Mouse (Mus musculus) embryo, embryonic 10 days (tissue): ENCODE data around the gene Rtl3.

ENCODE experiments used
- DNase-seq: peaks from one replicate; pipeline ENCODE4 v3.0.0-alpha.2; 2015; ENCODE audit warnings: low spot score

Gene Rtl3

GRCm38 (mm10) chrX:106840409-106840808, at the start of gene Rtl3:
TSS of gene Rtl3 (minus strand) at chrX:106840644.
- no peak for DNase-seq

GRCm38 (mm10) chrX:106872315-106872714, 31.9 kb upstream of the Rtl3 start:
- no peak for DNase-seq

GRCm38 (mm10) chrX:106871894-106872293, 31.4 kb upstream of the Rtl3 start:
- DNase-seq, result peak; percentile 6

- no peak for DNase-seq
Observed at GRCm38 (mm10) chrX:106871426-106871825, 31.0 kb upstream of the Rtl3 start.

GRCm38 (mm10) chrX:106853523-106854300, 13.3 kb upstream of the Rtl3 start:
- no peak for DNase-seq

- DNase-seq, result peak; percentile 3
Observed at GRCm38 (mm10) chrX:106839591-106839990, 853 bp downstream of the Rtl3 start.

- DNase-seq, result no peak
Observed at GRCm38 (mm10) chrX:106830494-106830893, 9.9 kb downstream of the Rtl3 start.

GRCm38 (mm10) chrX:106809560-106810226, 30.8 kb downstream of the Rtl3 start:
- DNase-seq, result no peak

- DNase-seq, result no peak
Observed at GRCm38 (mm10) chrX:106804387-106804786, 36.1 kb downstream of the Rtl3 start.

- DNase-seq, result peak; percentile 50
Observed at GRCm38 (mm10) chrX:106794686-106795085, 45.8 kb downstream of the Rtl3 start.
